Mouse (Mus musculus) adrenal gland, postnatal 10 days (tissue): ENCODE results near the gene Msrb3. TPM values are rescaled to one million over a fixed set of nuclear protein-coding genes. Genes with fewer than 3 reads are reported as not detected.

Experiments
- DNase-seq: peaks from one replicate; pipeline ENCODE4 v3.0.0; 2021; ENCODE audit warnings: mixed read lengths
- total RNA-seq, 2 experiments: library from RNA; stranded (reverse); gene quantifications; 2 replicates each; pipeline ENCODE4 v1.2.3; 2021

The Msrb3 gene
- total RNA-seq, 2 experiments from 2014 or later, result 34.2 to 38.0 TPM

- no peak for DNase-seq
Observed at GRCm38 (mm10) chr10:120900096-120900495, 1.2 kb upstream of the Msrb3 start.

- DNase-seq, result peak; percentile 52
Observed at GRCm38 (mm10) chr10:120898357-120898756, 544 bp downstream of the Msrb3 start.

GRCm38 (mm10) chr10:120895899-120896289, 3.0 kb downstream of the Msrb3 start:
- no peak for DNase-seq

- no peak for DNase-seq
Observed at GRCm38 (mm10) chr10:120894978-120895898, 3.7 kb downstream of the Msrb3 start.

GRCm38 (mm10) chr10:120893938-120894337, 5.0 kb downstream of the Msrb3 start:
- no peak for DNase-seq

- DNase-seq, result peak; percentile 46
Observed at GRCm38 (mm10) chr10:120891131-120891530, 7.8 kb downstream of the Msrb3 start.

- DNase-seq, result no peak
Observed at GRCm38 (mm10) chr10:120890592-120890991, 8.3 kb downstream of the Msrb3 start.

GRCm38 (mm10) chr10:120888531-120888930, 10.4 kb downstream of the Msrb3 start:
- DNase-seq, result no peak

- DNase-seq, result no peak
Observed at GRCm38 (mm10) chr10:120884220-120884619, 14.7 kb downstream of the Msrb3 start.

GRCm38 (mm10) chr10:120883732-120884131, 15.2 kb downstream of the Msrb3 start:
- no peak for DNase-seq

GRCm38 (mm10) chr10:120883069-120883415, 15.9 kb downstream of the Msrb3 start:
- DNase-seq, result no peak

GRCm38 (mm10) chr10:120882347-120883068, 16.4 kb downstream of the Msrb3 start:
- DNase-seq, result peak; percentile 55

- DNase-seq, result peak; percentile 38
Observed at GRCm38 (mm10) chr10:120876549-120877270, 22.2 kb downstream of the Msrb3 start.

- peak; percentile 95 for DNase-seq
Observed at GRCm38 (mm10) chr10:120875672-120876463, 23.0 kb downstream of the Msrb3 start.

GRCm38 (mm10) chr10:120874261-120874660, 24.6 kb downstream of the Msrb3 start:
- no peak for DNase-seq

- no peak for DNase-seq
Observed at GRCm38 (mm10) chr10:120873646-120874201, 25.2 kb downstream of the Msrb3 start.

- DNase-seq, result peak; percentile 67
Observed at GRCm38 (mm10) chr10:120872483-120872862, 26.4 kb downstream of the Msrb3 start.

GRCm38 (mm10) chr10:120871630-120872482, 27.0 kb downstream of the Msrb3 start:
- DNase-seq, result no peak

GRCm38 (mm10) chr10:120871096-120871495, 27.8 kb downstream of the Msrb3 start:
- no peak for DNase-seq

GRCm38 (mm10) chr10:120869241-120869775, 29.6 kb downstream of the Msrb3 start:
- no peak for DNase-seq
